Mouse (Mus musculus) forebrain, embryonic 16.5 days (tissue): Measurements from ENCODE around the gene Plscr3. TPM values are rescaled to one million over a fixed set of nuclear protein-coding genes. Genes with fewer than 3 reads are reported as not detected.
"Not testable (repeated sequence)": the region's sequence is repeated elsewhere in the genome, so short reads cannot be mapped to it uniquely, and the experiment has no call there.

ENCODE experiments used
- ATAC-seq: fragments of 200-750 bp; cut with Nextera tagmentation; 2 replicates; pipeline ENCODE4 v1.8.0; 2017; ENCODE audit warnings: mild to moderate bottlenecking, moderate library complexity
- H3K27ac ChIP-seq: fragments of 300-500 bp; sonication (generic); 2 replicates; pipeline ENCODE4 v1.5.1; 2014; ENCODE audit warnings: low read length, control low read depth
- H3K27me3 ChIP-seq: fragments of 300-500 bp; sonication (generic); replicated peaks from 2 replicates; pipeline ENCODE4 v1.6.1; 2014; ENCODE audit warnings: low read length; ENCODE audit not compliant: control insufficient read depth, insufficient read depth
- H3K36me3 ChIP-seq: fragments of 300-500 bp; sonication (generic); 2 replicates; pipeline ENCODE4 v1.6.1; 2014; ENCODE audit not compliant: control insufficient read depth, insufficient read depth
- H3K4me1 ChIP-seq: fragments of 300-500 bp; sonication (generic); replicated peaks from 2 replicates; pipeline ENCODE4 v1.6.1; 2014; ENCODE audit warnings: low read length; ENCODE audit not compliant: control insufficient read depth, insufficient read depth
- H3K4me2 ChIP-seq: fragments of 300-500 bp; sonication (generic); 2 replicates; pipeline ENCODE4 v1.6.1; 2014; ENCODE audit warnings: mild to moderate bottlenecking, low read length, control low read depth
- H3K4me3 ChIP-seq: fragments of 300-500 bp; sonication (generic); replicated peaks from 2 replicates; pipeline ENCODE4 v1.5.1; 2014; ENCODE audit warnings: mild to moderate bottlenecking, low read length, control low read depth
- H3K9ac ChIP-seq: fragments of 300-500 bp; sonication (generic); replicated peaks from 2 replicates; pipeline ENCODE4 v1.6.1; 2014; ENCODE audit warnings: low read depth, low read length, control low read depth
- H3K9me3 ChIP-seq: fragments of 300-500 bp; sonication (generic); 2 replicates; pipeline ENCODE4 v1.6.1; 2016; ENCODE audit warnings: low read length; ENCODE audit not compliant: control insufficient read depth
- WGBS: fragments of 180-500 bp; shearing (Covaris S2); extraction: QIAGEN DNeasy Blood & Tissue Kit; methylation state at CpG from one replicate; pipeline ENCODE4 v1.1.7; 2014; 5-methylcytosine and 5-hydroxymethylcytosine counted together
- polyA plus RNA-seq: library from polyadenylated mRNA; unstranded; fragments of >200 nt; fragmentation: Nextera tagmentation; extraction: Ambion mirVana; gene quantifications from 2 replicates; pipeline ENCODE4 v1.2.1, GENCODE M21; 2015

Plscr3 gene
- polyA plus RNA-seq, 1 experiment from 2014 or later, result 57.7 TPM

DNA sequence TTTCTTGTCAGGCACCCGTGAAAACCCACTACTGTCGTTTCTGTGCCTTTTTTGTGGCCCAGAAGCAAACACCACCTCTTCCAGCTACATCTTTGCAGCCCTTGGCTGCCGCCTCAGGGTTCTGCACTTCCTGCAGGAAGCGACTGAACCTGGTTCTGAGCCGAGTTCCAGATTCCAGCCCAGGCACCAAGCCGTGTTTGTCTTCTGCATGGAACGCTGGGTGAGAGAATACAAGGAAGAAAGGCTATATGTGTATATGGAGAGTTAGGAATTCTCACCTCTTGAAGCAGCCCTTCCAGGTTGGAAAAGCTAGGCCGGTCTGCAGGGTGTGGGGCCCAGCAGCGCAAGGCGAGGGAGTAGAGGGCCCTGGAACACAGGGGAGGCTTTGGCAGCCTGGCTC, 8.5 kb downstream of the Plscr3 start:
- WGBS, result 89% methylated on average over 10 of the region's 10 CpGs
- no peak overlapping the region for H3K4me2 ChIP-seq
- no peak overlapping the region for H3K4me3 ChIP-seq
- H3K9me3 ChIP-seq, result no peaks in the 10 kb centered on the region
- peaks cover 17% of the 10 kb centered on the region for H3K27me3 ChIP-seq
- H3K9ac ChIP-seq, result no peak overlapping the region
- H3K36me3 ChIP-seq, result peaks cover 9% of the 10 kb centered on the region; the same call in 1 of the 2 replicates
- no peaks in the 10 kb centered on the region for H3K4me1 ChIP-seq
- no peak for ATAC-seq
- H3K27ac ChIP-seq, result no peak overlapping the region

DNA sequence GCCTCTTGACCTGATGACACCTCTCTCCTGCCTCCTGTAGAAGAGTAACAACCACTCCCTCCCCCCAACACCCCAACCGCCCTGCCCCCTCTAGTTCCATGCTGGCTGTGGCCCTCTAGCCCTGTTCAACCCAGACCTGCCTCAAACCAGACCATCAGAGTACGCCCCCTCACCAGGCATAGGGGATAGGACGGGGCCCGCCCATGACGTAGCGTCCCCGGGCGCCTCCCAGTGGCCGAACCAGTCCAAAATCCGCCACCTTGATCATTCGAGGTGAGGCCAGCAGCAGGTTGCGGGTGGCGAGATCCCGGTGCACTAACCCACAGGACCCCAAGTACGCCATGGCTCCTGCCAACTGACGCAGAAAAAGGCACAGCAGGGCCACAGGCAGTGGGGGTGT, 9.2 kb downstream of the Plscr3 start:
- 13% methylated on average over 16 of the region's 16 CpGs for WGBS
- Histone ChIP-seq H3K27me3 (peaks cover 17% of the 10 kb centered on the region), H3K36me3 (peaks cover 4% of the 10 kb centered on the region; the same call in 1 of the 2 replicates), H3K9me3 (no peaks in the 10 kb centered on the region), H3K27ac (no peak overlapping the region), H3K4me2 (no peak overlapping the region), H3K4me3 (no peak overlapping the region), H3K4me1 (no peaks in the 10 kb centered on the region), H3K9ac (no peak overlapping the region)
- peak; percentile 45; the same call in 1 of the 2 replicates for ATAC-seq

DNA sequence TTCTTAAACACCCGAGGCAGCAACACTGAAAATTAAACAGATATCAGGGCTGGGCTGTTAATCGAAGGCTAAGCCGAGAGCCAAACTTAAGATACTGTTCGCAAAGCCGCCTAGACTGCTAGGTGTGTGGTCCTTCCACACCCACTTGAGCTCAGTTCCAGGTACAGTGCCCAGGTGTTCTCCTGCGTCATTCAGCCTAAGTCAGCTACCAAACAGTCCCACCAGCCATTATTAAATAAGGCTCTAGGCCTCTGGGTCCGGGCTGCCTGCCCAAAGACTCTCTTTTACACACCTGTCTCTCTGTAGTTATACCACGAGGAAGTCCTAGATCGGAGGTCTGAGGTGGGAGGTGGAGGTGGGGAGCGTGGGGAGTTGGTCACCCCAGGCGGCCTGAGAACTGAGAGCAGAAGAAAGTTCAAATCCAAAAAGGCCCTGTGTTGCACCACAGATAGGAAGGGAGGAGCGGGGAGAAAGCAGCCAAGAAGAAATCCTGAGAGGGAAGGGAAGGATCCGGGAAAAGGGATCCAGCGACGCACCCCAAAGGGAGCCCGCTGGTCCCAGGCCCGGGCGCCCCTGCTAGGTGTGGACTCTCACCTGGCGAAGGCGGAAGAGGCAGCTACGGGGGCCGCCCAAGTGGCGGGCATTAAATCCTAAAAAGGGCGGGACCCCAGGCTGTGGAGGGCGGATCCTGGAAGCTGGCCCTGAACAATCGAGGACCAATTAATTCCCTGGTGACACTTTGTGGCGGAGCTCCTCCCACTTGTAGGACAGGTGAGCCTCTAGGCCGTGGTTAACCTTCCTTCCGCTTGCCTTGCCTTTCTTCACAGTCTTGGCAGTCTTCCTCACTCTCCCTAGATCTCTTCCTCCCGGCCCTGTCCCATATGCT, 12.2 kb downstream of the Plscr3 start, which contains the start of gene Tnk1:
TSS of gene Tnk1 (minus strand) at position 618 of the 886 bp plus-strand sequence.
- Histone ChIP-seq H3K9ac (no peak within 1 kb of the TSS), H3K27me3 (peaks cover 17% of the 10 kb centered on the region), H3K4me1 (no peaks in the 10 kb centered on the region), H3K36me3 (no peaks in the 10 kb centered on the region), H3K27ac (no peak within 1 kb of the TSS), H3K9me3 (no peaks in the 10 kb centered on the region), H3K4me3 (no peak within 1 kb of the TSS), H3K4me2 (no peak within 1 kb of the TSS)
- 21% methylated on average over 30 of the region's 30 CpGs for WGBS
- no peak for ATAC-seq

GRCm38 (mm10) chr11:69863729-69864128, 17.6 kb downstream of the Plscr3 start:
- WGBS, result 92% methylated on average over 3 of the region's 3 CpGs
- not testable (repeated sequence) for H3K27ac ChIP-seq, H3K9me3 ChIP-seq, H3K4me3 ChIP-seq, ATAC-seq, H3K36me3 ChIP-seq, H3K4me1 ChIP-seq, H3K9ac ChIP-seq, H3K27me3 ChIP-seq, H3K4me2 ChIP-seq

GRCm38 (mm10) chr11:69864138-69864860, 18.1 kb downstream of the Plscr3 start:
- 37% methylated on average over 8 of the region's 8 CpGs for WGBS
- no peak overlapping the region for H3K4me2 ChIP-seq

GRCm38 (mm10) chr11:69865561-69865960, 19.4 kb downstream of the Plscr3 start:
- Histone ChIP-seq H3K4me1 (no peaks in the 10 kb centered on the region), H3K9me3 (no peaks in the 10 kb centered on the region), H3K4me2 (no peak overlapping the region), H3K36me3 (no peaks in the 10 kb centered on the region), H3K27ac (no peak overlapping the region), H3K27me3 (no peaks in the 10 kb centered on the region; the same call in 1 of the 2 replicates), H3K4me3 (no peak overlapping the region), H3K9ac (no peak overlapping the region)
- WGBS, result 77% methylated on average over 9 of the region's 9 CpGs
- no peak for ATAC-seq

More at GRCm38 (mm10) chr11:69864138-69864860, 18.1 kb downstream of the Plscr3 start:
- H3K4me3 ChIP-seq, result no peak overlapping the region
- no peaks in the 10 kb centered on the region for H3K36me3 ChIP-seq
- H3K27ac ChIP-seq, result no peak overlapping the region
- H3K9ac ChIP-seq, result no peak overlapping the region
- no peaks in the 10 kb centered on the region for H3K4me1 ChIP-seq
- no peak for ATAC-seq
- no peaks in the 10 kb centered on the region for H3K9me3 ChIP-seq
- H3K27me3 ChIP-seq, result no peaks in the 10 kb centered on the region; the same call in 1 of the 2 replicates

GRCm38 (mm10) chr11:69867335-69867734, 21.2 kb downstream of the Plscr3 start:
- 70% methylated on average over 9 of the region's 9 CpGs for WGBS
- Histone ChIP-seq H3K27me3 (no peaks in the 10 kb centered on the region; the same call in 1 of the 2 replicates), H3K9ac (no peak overlapping the region), H3K27ac (no peak overlapping the region), H3K4me1 (no peaks in the 10 kb centered on the region), H3K36me3 (no peaks in the 10 kb centered on the region), H3K4me2 (no peak overlapping the region), H3K9me3 (no peaks in the 10 kb centered on the region), H3K4me3 (no peak overlapping the region)
- ATAC-seq, result no peak

GRCm38 (mm10) chr11:69870289-69871069, 24.3 kb downstream of the Plscr3 start:
- Histone ChIP-seq H3K9me3 (no peaks in the 10 kb centered on the region), H3K27me3 (no peaks in the 10 kb centered on the region; the same call in 1 of the 2 replicates), H3K4me2 (no peak overlapping the region), H3K4me3 (no peak overlapping the region), H3K36me3 (no peaks in the 10 kb centered on the region), H3K27ac (no peak overlapping the region), H3K4me1 (no peaks in the 10 kb centered on the region), H3K9ac (no peak overlapping the region)
- WGBS, result 98% methylated on average over 2 of the region's 2 CpGs
- no peak for ATAC-seq
